Mouse (Mus musculus) lung, adult 18-20 months (tissue): Measurements from ENCODE around the gene Zfp365.
A peak's percentile ranks its signal among the peaks of the same experiment; 100 is the strongest.

Experiments
- DNase-seq, 2 experiments: peaks; one replicate each; pipeline ENCODE4 v3.0.0; 2022; ENCODE audit warnings: mixed read lengths in 2 of 2

Zfp365 gene

GRCm38 (mm10) chr10:67912337-67912776, at the start of gene Zfp365:
TSS of gene Zfp365 (minus strand) at chr10:67912662.
- peak; percentile 61 to 64 for DNase-seq

DNA sequence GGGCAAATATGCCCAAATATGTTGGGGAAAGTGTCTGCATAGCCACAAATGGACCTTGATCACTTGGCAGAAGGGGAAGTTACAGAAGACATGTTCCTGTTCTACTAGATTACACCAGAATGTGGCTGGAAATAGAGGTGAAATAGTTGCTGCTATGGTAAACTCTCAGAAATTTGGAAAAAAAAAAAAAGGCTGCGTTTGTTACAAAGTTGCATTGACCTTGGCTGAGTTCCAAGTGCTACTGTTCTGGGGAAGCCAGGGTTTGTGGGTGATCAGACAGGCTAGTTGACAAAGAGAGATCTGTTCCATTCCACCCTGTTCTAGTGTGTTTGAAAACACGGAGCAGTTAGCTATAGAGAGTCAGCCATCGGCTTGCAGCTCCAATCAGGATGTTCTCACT, 47.5 kb upstream of the Zfp365 start:
- DNase-seq = no peak

- DNase-seq = no peak
Measured at GRCm38 (mm10) chr10:67955982-67956381, 43.5 kb upstream of the Zfp365 start.

- DNase-seq = no peak
Measured at GRCm38 (mm10) chr10:67951690-67952089, 39.2 kb upstream of the Zfp365 start.

GRCm38 (mm10) chr10:67950059-67950748, 37.7 kb upstream of the Zfp365 start:
- DNase-seq = no peak

DNA sequence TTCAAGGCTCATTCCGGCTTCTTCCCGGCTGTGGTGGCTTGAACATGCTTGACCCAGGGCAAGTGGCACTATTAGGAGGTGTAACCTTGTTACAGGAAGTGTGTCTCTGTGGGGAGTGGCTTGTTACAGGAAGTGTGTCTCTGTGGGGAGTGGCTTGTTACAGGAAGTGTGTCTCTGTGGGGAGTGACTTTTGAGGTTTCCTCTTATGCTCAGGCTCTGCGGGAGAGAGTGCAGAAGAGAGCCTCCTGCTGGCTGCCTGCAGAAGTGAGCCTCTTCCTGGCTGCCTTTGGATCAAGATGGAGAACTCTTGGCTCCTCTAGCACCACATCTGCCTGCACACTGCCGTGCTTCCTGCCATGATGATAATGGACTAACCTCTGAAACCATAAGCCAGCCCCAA, 31.1 kb upstream of the Zfp365 start:
- DNase-seq = no peak

DNA sequence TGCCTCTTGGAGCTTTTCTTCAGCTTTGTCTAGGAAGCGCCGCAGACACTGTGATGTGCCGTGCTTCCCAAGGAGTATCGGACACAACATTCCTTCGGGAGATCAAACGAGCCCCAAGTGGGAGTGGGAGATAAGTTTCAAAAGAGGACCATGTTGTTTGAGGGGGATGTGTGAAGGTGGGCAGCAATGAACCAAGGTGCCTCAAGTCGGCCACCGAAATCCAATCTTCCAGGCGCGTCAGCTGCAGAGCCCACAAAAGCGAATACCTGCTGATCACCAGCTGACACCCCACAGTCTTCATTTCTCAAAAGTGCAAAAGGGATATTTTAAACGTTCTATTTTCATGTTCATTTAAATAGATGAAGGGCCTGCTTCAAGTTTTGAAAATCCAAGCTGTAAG, 27.1 kb upstream of the Zfp365 start:
- no peak for DNase-seq

- DNase-seq = peak in 1 of 2 experiments; percentile 7
Measured at GRCm38 (mm10) chr10:67937775-67938174, 25.3 kb upstream of the Zfp365 start.

- DNase-seq = no peak
Measured at GRCm38 (mm10) chr10:67936944-67937343, 24.5 kb upstream of the Zfp365 start.

DNA sequence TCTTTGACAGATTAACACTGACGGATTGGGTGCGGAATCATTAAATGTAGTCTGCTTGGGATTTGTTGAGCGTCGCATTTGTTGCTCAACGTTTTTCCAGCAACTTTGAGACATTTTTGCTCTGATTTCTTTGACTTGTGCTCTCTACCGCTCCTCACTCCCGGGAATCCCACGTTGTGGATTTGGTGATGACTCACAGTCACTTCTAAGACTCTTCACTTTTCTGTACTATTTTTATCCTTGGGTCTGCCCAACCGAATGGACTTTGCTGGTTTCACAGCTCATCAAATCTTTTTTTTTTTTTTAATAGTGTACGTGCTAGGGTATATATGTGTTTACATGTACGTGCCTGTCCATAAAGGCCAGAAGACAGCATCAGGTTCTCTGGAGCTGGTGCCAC, 20.3 kb upstream of the Zfp365 start:
- no peak for DNase-seq

GRCm38 (mm10) chr10:67931328-67931727, 18.9 kb upstream of the Zfp365 start:
- DNase-seq = no peak

- no peak for DNase-seq
Measured at GRCm38 (mm10) chr10:67928584-67928983, 16.1 kb upstream of the Zfp365 start.

DNA sequence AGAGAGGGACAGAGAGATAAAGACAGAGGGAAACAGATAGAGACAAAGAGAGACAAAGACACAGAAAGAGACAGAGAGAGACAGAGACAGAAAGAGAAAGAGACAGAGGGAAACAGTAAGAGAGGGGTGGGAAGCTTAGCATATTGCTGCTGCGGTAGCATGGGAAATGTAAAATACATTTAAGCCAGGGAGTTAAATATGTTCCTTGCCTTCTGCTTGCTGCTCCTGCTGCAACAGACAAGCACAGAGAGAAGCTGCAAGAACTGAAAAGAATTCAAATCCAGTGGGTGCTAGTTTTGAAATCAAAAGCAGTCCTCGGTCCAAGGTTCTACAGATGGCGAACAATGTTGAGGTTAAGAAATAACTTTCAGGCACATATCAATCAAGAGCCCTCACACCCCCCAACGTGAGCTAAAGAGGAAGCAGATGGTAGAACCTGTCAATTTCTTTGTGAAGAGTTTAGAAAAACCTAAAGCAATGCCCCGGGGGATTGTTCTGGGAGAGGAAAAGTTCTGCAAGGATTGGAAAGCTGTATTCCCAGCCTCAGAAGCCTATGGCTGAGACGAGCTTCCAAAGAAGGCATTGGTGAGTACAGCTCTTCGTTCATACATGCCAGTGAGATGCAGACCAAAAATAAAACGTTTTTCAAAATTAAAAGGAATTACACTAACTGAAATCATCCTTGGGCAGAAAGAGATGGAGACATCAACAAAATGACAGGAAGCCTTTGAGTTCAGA, 15.4 kb upstream of the Zfp365 start:
- no peak for DNase-seq

- no peak for DNase-seq
Measured at GRCm38 (mm10) chr10:67924030-67924429, 11.6 kb upstream of the Zfp365 start.

GRCm38 (mm10) chr10:67921777-67922176, 9.3 kb upstream of the Zfp365 start:
- DNase-seq = no peak

GRCm38 (mm10) chr10:67919706-67920105, 7.2 kb upstream of the Zfp365 start:
- DNase-seq = no peak

DNA sequence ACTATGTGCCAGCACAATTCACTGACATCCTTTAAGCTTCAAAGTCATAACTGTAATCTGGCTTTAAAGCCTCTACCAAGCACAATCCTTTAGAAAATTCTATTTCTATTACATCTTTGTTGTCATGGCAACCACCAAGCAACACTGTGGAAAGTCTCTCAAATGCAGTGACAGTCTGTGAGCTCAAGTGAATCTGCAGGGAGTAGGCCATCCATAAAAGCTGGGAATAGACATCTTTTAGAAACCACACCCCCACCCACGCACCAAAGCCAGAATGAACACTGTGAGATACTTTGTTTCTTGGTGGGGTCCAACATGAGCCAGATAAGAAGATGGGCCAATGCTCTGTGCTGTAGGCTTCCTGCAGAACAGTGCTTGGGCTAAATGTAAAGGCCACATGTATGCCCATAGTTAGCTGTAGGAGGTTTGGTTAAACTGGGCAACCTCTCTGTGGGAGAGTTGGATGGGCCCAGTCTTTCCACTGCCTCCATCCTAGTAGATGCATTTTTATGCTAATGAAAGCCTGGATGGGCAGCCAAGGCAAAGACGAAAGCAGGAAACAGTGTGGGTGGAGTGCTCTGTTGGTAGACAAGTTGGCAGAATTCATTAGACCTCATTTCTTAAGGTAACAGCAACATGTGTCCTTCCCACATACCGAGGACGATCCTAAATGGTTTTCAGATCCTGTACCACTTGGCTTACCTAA, 5.9 kb upstream of the Zfp365 start:
- no peak for DNase-seq

DNA sequence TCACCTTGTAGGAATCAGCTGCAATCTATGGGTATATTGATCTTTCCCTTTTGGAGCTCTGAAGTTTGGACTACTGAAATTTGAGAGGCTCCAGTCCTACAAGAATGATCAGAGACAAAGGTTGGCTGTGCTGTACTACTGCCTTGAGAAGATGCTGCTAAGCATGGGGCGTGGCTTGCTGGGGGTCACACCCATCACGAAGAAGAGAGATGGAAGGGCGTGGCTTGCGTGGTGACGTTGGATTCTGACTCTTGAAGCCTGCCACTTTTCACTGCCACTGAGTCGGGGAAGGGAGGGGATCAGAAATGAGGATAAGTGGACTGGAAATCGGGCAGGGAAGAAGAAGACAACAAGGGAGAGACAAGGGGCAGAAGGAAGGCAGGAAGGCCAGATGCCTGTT, 4.9 kb upstream of the Zfp365 start:
- no peak for DNase-seq

- DNase-seq = no peak
Measured at GRCm38 (mm10) chr10:67911447-67912336, 770 bp downstream of the Zfp365 start.

- DNase-seq = no peak
Measured at GRCm38 (mm10) chr10:67907931-67908330, 4.5 kb downstream of the Zfp365 start.

GRCm38 (mm10) chr10:67906926-67907325, 5.5 kb downstream of the Zfp365 start:
- DNase-seq = no peak

GRCm38 (mm10) chr10:67906063-67906462, 6.4 kb downstream of the Zfp365 start:
- DNase-seq = no peak

DNA sequence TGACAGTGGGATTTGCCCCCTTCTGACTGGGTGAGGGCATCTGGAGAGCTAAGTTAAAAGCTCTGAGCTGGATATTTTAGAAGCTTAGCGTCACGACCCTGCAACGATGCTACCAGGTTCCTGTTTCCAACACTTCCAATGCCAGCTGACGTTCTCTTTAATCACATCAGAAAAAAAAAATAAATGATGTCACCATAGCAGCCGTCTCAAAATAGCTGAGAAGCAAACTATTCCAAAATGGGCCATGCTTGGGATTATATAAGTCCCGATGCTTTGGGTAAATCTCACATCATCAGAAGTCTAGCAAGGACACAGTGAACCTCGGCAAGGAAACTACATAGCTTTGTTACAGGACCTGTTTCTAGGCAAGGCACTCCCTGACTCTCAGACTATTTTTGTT, 9.1 kb downstream of the Zfp365 start:
- DNase-seq = no peak
